Mouse (Mus musculus) G1E (cell line): ENCODE results near the gene Myl12a.

Experiments used
- CTCF ChIP-seq: IDR thresholded peaks from 2 replicates; pipeline ENCODE4 v1.5.1; 2012; ENCODE audit warnings: low read depth, low read length, inconsistent platforms, mixed read lengths
- GATA1 ChIP-seq: IDR thresholded peaks from 2 replicates; pipeline ENCODE4 v1.6.1; 2012; ENCODE audit warnings: borderline replicate concordance, low read length, inconsistent platforms, mixed read lengths
- POLR2AphosphoS5 ChIP-seq: IDR thresholded peaks from 2 replicates; pipeline ENCODE4 v1.6.1; 2012; ENCODE audit warnings: low read depth, low read length, inconsistent platforms; ENCODE audit not compliant: insufficient replicate concordance
- TAL1 ChIP-seq: conservative IDR thresholded peaks from 2 replicates; pipeline ENCODE4 v1.6.1; 2012; ENCODE audit warnings: low read depth, low read length, inconsistent platforms, mixed read lengths

DNA sequence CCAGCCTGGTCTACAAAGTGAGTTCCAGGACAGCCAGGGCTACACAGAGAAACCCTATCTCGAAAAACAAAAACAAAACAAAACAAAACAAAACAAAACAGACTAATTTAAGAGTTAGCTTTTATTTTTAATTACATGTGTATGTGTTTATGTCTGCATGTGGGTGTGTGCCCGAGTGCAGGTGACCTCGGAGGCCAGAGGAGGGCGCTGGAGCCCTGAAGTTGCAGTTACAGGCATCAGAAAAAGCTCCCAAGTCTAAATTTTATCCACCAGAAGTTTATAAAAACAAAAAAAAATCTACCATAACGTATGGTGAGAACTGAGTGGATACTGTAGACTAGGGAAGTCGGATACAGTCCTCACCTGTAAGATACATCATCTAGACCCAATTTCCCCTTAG lies 24.9 kb downstream of the Myl12a start:
- TF ChIP-seq CTCF, result no peak
- TF ChIP-seq GATA1, result no peak
- no peak for TF ChIP-seq POLR2AphosphoS5
- TF ChIP-seq TAL1, result no peak
